Mouse (Mus musculus): ENCODE data around the gene Ypel2.

GRCm38 (mm10) chr11:86994791-86995624 lies 1.5 kb upstream of the Ypel2 start:
- TF ChIP-seq TCF12 (IDR thresholded peaks at IDR 0.05; ENCODE audit: insufficient read depth, poor library complexity, severe bottlenecking), result no peak
- no peak for TF ChIP-seq POLR2A (IDR thresholded peaks at IDR 0.05; ENCODE audit: insufficient read length, low read depth)
- no peak for TF ChIP-seq CEBPB (IDR thresholded peaks at IDR 0.05; ENCODE audit: insufficient read depth, poor library complexity, severe bottlenecking)
- no peak for TF ChIP-seq MYOG (IDR thresholded peaks at IDR 0.05; ENCODE audit: control insufficient read depth in 1 of 3, insufficient read depth in 1 of 3, insufficient read length in 2 of 3, low read depth in 2 of 3)
- no peak for TF ChIP-seq TCF3 (IDR thresholded peaks at IDR 0.05; ENCODE audit: insufficient read length, low read depth)
- TF ChIP-seq USF1 (IDR thresholded peaks at IDR 0.05; ENCODE audit: low read depth), result no peak
